Mouse (Mus musculus): ENCODE measurements at regions not wholly inside any gene's neighbourhood (a gene's known extent, or its start where the extent isn't known, plus 50 kb on each side); places are given as distances from the start of the nearest gene placed in this dataset.

DNA sequence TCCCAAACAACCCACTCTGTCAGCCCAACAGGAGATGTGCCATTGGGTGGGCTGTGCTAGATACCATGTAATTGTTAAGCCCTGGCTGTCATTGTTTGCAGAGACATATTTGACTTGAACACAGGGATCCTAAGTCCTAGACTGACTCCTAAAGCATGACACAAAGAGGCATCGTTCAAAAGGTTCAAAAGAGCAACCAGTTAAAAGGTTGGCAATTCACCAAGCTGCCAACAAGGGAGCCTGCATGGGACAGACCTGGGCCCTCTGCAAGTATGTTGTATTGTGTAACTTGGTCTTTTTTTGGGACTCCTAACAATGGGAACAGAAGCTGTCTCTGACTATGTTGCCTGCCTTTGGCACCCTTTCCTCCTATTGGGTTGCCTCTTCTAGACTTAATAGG lies 139.4 kb upstream of the Klf3 start:
- no peak for DNase-seq

DNA sequence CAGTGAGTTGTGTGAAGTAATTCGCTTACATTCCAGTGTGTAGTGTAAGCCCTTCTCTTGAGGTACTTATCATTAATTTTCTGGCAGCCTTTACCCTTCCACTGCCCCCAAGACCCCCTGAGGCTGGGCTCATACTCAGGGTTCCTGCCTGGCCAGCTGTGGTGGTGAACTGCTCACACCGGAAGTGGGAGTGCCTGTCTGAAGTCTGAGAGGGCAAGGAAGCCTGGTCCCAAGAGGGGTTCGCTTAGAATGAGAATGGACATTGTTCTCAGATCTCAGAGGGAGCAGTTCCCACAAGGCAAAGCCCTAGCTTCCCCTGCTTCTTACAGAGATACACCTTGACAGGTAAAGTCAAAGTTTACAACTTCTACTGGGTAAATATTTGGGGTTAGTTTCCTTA lies 138.1 kb upstream of the Klf3 start:
- DNase-seq = no peak

DNA sequence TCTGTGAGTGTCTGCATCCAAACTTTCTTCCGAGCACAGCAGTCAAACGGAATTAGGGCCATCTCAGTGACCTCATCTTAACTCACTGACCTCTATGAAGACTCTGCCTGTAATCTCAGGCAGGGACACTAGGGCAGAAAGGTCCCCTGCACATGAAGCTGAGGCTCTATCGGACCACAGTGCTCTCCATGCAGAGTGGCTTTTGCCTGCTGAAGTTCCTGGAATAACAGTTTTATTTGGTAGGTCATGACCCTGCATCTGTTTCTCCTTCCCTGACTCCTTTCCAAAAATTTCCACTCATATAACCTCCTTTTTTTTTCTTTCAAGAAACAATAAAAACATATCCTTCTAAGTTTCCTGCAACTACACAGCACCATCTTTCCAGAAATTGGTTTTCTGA lies 136.9 kb upstream of the Klf3 start:
- DNase-seq = no peak

DNA sequence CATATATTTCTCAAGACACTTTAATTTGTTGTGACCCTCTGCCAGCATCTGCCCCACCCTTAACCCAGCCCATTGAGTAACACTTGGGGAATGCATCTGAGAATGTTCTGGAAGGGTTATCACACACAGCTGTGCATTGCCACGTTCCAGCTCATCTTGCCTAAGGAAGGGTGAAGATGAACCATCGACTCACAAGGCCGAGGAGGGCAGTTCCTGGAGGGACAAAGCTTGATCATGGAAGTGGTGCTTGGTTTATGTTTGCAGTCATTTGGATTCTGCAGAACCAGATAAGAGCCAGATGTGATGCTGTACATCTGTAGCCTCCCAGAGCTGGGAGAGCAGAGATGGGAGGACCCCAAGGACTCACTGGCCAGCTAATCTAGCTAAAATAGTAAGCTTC lies 136.1 kb upstream of the Klf3 start:
- DNase-seq = peak in 1 of 2 experiments; percentile 59

DNA sequence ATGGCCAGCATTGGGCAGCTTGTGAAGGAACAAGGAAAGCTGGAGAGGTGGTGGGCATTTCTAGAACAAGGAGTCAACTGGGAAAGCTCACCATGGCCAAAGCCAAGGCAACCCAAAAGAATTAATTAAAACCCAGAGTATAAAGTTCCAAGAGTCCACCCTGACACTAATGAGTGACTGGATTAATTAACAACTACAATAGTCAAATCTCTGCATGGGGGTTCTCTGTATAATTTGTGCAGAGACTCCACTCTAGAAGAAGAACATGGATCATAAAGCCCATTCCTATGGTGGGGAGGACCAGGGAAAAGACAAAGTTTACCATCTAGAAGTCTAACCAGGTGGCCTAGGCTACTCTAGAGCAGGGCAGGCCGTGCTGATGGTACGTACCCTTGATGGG lies 129.3 kb upstream of the Klf3 start:
- DNase-seq = no peak

DNA sequence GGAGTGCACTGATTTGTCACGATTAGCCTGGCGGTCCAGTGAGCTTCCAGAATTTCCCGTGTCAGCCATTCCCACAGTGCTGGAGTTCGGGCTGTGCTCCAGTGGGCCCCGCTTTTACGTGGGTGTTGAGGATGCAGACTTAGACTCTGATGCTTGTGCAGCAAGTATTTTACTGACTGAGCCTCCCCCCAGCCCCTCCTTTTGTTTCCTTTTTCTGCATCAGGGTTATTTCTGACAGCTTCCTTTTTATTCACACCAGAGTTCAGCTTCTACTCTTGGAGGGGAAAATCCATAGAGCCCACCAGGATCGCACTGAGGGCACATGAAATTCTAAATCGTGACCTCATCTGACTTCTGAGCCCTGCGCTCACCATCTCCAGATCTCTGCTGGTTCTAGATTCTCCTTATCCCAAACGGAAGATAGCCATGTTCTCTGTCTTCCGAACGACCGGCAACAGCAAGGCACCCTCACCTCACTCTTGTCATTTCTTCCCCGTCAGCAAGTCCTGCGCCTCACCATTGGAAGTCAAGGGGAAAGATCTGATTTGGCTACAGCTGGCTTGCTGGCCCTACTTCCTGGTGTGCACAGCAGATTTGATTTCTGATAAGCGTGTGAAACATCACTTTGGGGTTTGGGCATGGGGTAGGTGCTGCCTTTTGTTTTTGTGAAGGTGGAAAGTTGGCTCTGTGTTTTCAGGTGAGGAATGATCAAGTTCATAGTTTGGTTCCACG lies 126.8 kb upstream of the Klf3 start:
- DNase-seq = no peak

DNA sequence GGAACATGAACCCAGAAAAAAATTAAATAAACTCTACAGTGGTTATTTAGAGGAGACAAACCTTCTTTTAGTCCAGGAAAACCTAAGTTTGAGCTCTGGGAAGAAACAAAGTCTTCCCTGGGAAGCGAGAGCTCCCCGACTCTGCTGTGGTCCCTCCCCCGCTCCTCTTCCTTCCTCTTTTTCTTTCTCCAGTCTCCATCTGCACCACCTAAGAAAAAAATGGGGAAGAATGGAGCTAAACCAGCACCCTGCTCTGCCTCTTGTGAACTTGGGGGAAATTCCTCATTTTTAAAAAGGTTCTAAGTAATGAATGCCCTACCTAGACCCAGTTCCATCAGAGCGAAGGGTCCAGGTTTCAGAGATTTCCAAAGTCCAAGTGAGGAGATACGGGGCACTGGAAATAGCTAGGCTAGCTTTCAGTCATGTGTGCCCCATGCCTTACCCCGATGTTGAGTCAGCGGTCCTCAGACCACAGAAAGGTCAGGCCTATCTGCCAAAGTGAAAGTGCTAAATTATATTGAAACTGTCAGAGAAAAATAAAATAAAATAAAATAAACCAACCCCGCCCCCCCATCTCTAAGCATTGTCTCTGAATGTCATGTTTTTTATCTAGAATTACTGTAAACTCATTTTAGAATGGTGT lies 126.1 kb upstream of the Klf3 start:
- no peak for DNase-seq

DNA sequence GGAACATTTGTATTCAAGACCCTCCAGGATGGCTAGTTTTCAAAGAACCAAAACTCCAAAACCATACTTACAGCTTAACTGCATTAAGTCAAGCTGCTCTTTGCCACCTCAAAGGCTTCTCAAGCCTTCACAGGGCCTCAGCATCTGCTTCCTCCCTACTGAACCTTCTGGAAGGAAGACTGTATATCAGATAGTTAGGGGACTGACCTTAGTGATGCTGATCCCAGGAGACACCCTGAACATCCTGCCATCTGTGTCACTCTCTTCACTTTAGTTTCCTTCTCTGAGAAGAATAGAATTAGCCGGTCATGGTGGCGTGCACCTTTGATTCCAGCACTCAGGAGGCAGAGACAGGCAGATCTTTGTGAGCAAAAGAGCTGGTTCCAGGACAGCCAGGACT lies 124.5 kb upstream of the Klf3 start:
- no peak for DNase-seq

- DNase-seq = peak; percentile 50 to 52
Measured at GRCm38 (mm10) chr5:64679996-64680625, 123.1 kb upstream of the Klf3 start.

GRCm38 (mm10) chr5:64681161-64681560 lies 122.0 kb upstream of the Klf3 start:
- DNase-seq = no peak

- peak; percentile 57 to 72 for DNase-seq
Measured at GRCm38 (mm10) chr5:64682326-64682845, 120.8 kb upstream of the Klf3 start.

DNA sequence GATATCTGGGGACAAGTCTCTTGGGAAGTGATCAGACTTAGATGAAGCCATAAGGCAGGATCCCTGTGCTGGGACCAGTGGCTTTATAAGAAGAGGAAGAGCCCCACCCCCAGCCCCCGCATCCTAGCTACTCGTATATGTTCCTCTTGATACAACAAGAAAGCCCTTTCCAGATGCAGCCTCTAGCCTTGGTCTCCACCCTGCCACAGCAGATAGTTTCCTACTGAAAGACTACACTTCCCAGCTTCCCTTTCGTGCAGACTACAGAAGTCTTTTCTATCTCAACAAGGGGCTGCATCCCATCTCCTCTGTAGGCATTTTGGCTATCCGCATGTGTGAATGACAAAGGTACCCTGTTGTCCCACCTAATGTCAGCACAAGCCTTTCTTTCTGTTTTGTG lies 119.8 kb upstream of the Klf3 start:
- DNase-seq = no peak

DNA sequence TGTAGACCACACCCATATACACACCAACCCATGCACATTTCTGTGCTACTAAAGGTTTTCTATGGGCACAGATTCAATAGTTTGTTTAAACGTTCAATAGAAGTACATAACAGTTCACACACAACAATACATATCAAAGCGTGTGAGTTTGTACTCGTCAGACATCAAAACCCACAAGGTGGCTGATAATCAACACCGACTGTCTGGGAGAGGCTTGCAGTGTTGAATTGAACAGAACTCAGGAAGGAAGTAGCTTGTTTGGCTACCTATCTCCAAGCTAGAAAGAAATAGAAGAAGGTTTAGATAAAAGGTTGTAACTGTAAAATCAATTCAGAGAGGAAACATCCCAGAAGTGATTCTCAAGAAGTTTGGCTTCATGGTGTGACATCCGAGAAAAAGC lies 118.9 kb upstream of the Klf3 start:
- no peak for DNase-seq

GRCm38 (mm10) chr5:64690148-64690547 lies 113.0 kb upstream of the Klf3 start:
- no peak for DNase-seq

DNA sequence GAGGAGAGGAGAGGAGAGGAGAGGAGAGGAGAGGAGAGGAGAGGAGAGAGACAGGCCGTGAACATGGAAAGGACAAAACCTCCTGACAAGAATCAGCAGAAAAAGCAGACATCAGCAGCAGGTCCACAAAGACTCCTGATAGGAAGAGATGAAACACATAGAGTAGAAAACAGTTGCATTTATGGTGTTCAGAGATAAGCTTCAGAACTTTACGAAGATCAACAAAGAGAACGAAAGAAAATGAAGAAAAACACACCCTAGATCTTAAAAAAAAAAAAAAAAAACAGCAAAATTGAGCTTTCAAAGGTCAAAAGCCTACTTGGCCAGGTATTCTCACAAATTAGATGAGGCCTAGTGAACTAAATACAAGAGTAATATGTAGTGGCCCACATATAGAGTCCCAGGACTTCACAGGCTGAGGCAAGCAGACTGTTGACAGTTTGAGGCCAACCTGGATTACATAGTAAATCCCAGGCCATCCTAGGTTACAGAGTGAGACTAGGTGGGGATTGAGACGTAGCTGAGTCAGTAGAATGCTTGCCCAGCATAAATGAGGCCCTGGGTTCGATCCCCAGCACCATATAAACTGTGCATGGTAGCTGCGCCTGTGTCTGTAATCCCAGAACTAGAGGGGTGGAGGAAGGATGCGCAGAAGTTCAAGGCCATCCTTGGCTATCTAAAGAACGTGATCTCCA lies 111.6 kb upstream of the Klf3 start:
- DNase-seq = no peak

GRCm38 (mm10) chr5:64692335-64692734 lies 110.9 kb upstream of the Klf3 start:
- DNase-seq = no peak

DNA sequence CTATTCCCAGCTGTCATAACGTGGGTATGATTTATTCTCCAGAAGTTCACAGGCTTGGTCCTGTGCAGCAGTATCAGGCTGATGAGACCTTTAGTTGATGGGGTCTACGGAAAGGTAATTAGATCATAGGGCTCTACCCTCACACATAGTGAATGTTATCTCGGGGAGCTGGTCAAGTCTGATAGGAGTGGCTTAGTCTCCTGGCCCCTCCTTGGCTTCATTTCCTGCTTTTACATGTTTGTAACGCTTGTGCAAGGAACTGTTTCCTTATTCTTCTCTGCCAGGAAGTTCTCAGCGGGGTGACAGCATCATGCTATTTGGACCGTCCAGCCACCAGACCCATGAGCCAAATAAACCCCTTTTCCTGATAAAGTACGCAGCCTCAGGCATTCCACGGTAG lies 109.6 kb upstream of the Klf3 start:
- no peak for DNase-seq

DNA sequence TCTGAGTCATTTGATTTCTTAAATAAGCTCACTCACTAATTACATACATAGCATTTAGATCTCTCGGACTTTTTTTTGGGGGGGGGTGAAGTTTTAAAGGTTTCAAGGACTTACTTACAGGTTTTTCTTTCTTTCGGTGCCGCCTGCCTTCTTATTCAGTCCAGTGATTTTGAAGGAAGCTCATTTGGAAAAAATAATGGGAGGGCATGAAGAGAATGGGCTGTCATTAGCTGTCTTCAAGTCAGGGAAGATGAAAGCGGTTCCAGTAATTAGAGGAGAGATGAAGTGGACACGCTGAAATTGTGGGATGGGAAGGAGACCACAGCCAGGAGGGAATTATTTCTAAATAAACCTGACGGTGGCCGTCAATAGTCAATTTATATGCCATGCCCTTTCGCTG lies 108.6 kb upstream of the Klf3 start:
- DNase-seq = no peak

DNA sequence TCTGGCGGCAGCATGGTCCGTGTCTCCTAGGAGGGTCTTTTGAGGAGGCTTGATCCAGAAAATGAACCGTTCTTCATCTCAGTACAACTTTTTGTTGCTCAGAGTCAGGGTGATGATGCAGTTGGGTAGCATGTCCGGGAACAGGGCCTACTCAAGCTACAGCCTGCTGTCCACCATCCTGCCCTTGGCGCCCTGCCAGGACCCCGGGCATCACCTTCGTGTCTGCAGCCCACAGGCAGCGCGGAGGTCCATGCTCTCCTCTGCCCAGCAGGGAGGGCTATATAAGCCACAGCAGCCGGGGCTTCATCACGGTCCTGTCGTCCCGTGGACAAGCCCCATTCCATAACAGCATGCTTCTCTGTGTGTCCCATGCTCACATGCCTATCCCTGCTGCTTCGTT lies 107.1 kb upstream of the Klf3 start:
- peak in 1 of 2 experiments; percentile 34 for DNase-seq

DNA sequence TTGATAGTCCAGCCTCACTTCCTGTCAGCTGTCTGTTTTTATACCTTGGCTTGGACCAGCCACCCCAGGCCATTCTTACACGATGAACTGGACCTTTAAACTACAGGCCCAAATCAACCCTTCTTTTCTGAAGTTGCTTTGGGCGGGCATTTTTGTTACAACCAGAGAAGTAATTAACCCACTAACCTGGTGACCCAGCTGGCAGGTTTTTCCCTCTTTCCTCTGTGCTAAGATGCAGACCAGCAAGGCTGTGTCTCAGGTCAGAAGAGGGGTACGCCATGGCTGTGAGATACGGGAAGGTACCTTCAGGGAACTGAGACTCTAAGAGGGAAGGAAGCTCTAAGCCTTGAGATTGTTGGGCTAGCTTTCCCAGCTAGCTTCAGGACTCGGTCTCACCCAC lies 105.7 kb upstream of the Klf3 start:
- DNase-seq = no peak

GRCm38 (mm10) chr5:64698458-64699116 lies 104.6 kb upstream of the Klf3 start:
- DNase-seq = no peak

GRCm38 (mm10) chr5:64700030-64700429 lies 103.2 kb upstream of the Klf3 start:
- DNase-seq = peak; percentile 57 to 83

- DNase-seq = peak; percentile 36 to 43
Measured at GRCm38 (mm10) chr5:64701219-64701779, 101.9 kb upstream of the Klf3 start.
